Mouse (Mus musculus) hematopoietic stem cell, adult 5-6 weeks (primary cell): ENCODE measurements at regions not wholly inside any gene's neighbourhood (a gene's known extent, or its start where the extent isn't known, plus 50 kb on each side); places are given as distances from the start of the nearest gene placed in this dataset.
"Not testable (repeated sequence)": the region's sequence is repeated elsewhere in the genome, so short reads cannot be mapped to it uniquely, and the experiment has no call there.

Experiments
- ATAC-seq, 2 experiments: fragments of 125-278 bp in 1 of 2; replicated peaks in 1 of 2; 2 replicates each; pipeline ENCODE4 v1.8.0; 2016 to 2017; ENCODE audit warnings: inconsistent platforms in 2 of 2, mild to moderate bottlenecking in 2 of 2, moderate number of reproducible peaks in 2 of 2, low read depth in 1 of 2, moderate TSS enrichment in 1 of 2; ENCODE audit not compliant: low FRiP score in 2 of 2, poor library complexity in 2 of 2, severe bottlenecking in 2 of 2, insufficient read depth in 1 of 2, low TSS enrichment in 1 of 2

DNA sequence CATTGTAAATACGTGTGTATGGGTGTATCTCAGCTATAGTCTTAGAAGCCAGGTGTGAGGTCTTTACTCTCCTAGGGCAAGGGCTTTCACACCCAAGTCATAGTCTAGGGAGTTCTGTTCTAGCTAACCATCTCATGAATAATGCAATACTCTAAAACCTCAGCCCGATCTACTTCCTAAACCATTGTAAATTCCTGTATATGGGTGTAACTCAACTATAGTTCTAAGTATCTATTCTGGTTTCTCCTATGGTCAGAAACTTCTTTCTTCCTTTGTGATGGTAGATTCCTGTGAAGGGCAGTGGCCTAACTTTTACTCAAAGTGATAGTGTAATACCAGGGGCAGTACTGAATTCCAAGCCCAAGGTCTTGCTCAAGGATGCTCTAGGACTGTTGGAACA lies 58.7 kb upstream of the Srd5a3 start:
- not testable (repeated sequence) for ATAC-seq

DNA sequence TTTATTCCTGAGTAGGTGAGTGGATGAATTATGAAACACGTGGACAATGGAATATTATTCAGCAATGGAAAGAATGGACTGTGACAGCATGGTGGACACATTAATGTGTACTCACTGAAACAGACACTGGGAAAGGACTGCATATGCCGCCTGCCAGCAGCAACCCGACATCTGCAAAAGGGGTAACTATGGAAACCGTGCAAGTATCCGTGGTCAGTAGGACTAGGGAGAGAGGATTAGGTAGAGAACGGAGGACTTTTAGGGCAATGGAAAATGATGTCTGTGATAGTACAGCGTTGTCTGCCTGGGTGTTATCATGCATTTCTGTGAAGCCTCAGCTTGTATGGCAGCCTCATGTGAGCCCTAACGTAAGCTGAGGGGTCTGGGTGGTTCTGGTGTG lies 59.6 kb upstream of the Srd5a3 start:
- ATAC-seq: no peak

- peak in 1 of 2 experiments; percentile 32; a peak in 1 of 4 replicates for ATAC-seq
Measured at GRCm38 (mm10) chr5:76079204-76080025, 60.7 kb upstream of the Srd5a3 start.

DNA sequence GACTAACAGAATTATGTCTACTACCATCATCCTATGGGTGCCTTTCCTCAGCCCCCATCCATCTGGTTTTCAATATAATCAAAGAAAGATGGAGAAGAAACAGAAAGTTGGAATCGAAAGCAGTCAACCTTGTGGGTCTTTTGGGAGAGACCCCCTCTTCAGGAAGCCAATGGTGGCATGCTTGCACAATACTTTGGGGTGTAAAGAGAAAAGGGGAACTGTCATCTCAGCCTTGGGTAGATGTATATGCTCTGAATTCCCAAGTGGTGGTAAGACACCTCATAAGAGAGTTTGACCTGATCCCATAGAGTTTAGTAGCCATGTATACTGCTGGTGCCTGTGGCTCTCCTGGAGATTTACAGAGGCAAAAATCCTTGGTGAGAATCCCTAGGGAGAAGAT lies 61.6 kb upstream of the Srd5a3 start:
- no peak for ATAC-seq

DNA sequence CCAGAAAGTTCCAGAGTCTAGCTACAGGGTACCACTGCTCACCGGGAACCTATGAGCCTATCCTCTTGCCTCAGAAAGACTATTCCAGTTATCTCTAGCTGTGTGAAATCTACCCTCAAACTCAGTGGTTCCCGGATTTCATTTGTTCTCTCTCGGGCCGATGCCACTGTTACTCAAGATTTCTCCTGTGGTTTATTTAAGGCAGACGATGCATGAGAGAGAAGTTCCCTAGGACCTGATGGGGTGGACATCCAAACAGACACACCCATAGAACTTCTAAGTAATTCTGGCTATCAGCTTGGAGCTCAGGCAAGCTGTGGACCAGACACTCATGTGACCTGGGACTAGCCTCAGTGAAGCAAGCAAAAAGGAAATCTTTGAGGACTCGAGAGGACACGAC lies 63.8 kb upstream of the Srd5a3 start:
- ATAC-seq: no peak

DNA sequence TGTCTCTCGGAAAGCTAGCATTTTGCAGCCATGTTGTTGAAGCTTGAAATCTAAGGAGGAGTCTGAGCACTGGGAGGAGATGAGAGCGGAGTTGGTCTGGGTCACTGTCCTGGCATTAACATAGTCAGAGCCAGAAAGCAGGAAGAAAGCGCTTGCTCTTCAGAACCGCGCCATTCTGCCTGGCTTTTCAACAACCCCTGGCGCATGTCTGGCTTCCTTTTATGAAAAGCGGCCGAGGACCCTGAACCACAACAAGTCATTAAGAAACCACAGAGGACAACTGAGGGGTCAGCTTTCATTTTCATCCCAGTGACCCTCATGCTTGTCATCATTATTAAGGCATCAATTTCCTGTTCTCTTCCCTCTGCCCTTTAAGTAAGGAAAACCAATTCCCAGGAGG lies 64.7 kb upstream of the Srd5a3 start:
- no peak for ATAC-seq

DNA sequence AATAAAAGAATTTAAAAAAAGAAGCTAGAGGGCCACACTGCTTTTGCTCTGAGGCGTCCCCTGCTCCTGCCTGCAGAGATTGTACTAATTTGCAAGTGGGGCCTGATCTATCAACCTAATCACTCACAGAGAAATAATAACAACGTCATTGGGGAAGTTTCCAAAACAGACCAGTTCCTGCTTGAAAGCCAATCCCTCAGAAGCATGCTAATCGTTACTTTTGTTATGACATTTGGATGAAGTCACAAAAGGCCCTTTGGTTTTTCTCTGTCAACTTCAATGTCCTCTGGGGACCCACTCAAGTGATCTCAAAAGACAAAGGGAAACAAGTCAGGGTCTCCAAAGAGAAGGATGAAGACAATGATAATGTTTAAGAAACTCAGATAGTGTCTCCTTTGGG lies 72.2 kb upstream of the Srd5a3 start:
- ATAC-seq: no peak

DNA sequence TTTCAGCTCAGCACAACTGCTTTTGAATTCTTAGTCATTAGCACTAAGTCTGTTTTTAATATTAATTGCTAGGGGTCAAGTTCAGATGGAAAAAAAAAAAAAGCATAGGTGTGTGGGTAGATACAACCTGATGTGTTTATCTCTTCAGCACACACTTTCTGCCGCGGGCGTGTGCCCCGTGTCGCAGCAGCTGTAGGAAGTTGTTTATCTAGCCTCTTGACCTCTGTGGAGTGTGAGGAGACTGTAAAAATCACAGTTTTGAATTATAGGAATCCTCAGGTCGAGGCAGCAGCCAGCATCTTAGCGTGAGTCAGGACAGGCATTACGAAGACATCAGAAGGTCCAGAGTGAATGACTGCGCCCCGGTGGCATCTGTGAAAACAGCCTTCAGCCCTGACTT lies 72.8 kb upstream of the Srd5a3 start:
- ATAC-seq: 0 out of 4 replicates have a peak, but pooled peaks of 1 of the 2 experiments have one; percentile 17

DNA sequence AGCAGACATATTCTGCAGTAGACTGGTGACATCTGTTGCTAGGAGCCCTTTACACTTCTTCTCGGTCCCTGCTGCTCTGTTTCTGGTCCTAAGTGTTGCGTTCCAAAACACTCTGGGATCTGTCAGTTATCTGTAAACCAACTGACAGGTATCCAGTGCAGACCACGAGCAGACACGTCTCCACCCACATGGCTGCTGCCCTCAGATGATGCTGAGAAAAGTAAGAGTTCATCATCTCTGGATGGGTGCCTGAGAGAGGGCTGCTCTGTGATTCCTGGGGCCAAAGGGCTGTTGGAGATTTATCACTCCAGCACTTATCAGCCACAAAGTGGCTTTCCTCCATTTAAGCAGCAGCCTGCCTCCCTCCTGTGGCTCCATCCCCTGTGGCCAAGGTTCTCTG lies 74.3 kb upstream of the Srd5a3 start:
- ATAC-seq: no peak

DNA sequence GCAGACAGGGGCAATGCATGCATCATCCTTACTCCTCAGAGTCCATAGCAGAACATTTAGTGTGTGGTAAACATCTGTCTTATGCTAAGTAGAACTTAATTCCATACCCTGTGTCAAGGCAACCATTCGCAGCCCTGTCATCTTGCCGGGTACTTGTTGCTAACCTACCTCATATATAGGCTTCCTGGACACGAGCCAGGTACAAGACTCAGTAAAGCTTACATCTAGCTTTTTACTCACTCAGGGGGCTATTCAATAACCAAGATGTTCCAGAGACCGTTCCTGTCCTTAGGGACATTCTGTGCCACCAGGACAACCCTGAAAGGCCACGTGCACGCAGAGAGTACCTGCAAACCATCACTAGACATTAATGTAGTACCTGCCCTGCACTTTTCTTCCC lies 74.8 kb upstream of the Srd5a3 start:
- ATAC-seq: no peak

DNA sequence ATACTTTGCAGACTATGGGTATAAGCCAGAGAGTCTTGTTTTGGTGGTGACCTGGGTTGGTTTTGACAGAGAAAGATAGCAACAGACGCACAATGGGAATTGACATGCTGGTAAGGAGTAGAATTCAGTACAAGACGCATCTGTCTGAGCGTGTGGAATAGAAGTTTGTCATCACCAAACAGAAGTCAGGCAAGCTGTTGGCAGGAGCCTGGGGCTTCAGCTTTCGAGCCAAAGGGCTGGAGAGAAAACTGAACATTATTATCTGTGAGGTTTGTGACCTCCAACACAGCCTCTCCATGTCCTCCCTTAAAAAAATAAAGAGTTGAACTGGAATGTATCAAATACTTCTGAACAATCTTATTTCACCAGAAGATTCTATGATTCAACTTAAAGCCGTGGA lies 75.4 kb upstream of the Srd5a3 start:
- ATAC-seq: no peak

- no peak for ATAC-seq
Measured at GRCm38 (mm10) chr5:76063473-76063872, 76.6 kb upstream of the Srd5a3 start.

DNA sequence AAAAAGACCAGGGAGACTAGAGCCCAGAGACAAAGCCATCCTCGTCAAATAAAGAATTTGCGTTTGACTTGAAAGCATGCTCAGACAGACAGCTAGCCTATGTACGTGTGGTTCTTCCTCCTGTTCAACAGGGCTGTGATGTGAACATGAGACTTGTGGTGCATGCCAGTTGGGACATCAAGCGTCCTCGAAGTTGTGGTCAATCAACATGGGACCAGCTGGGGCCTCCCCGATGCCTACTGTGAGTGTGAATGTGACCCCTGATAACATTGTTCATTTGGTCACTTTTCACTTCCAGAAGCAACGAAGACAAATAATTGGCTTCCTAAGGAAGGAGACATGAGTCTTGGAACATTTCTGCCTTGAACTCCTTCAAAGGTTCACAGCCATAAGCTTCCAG lies 79.8 kb upstream of the Kdr start:
- no peak for ATAC-seq

DNA sequence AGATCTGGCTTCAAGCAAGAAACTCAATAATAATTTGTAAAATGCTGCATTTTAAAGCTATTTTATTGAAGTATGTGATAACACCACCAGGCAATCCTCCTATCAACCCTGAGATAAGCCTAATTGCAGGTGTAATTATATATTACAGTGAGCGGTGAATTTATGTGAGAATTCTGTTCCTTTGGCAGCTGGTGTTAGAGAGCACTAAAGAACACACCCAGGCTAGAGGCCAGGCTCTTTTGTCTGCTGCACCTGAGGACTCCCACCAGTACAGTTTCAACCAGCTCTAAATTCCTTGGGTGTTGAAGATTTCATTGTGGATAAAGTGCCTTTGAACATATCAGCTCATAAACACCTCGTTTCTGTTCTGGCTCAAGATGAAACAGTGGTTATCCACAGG lies 77.6 kb upstream of the Kdr start:
- no peak for ATAC-seq

DNA sequence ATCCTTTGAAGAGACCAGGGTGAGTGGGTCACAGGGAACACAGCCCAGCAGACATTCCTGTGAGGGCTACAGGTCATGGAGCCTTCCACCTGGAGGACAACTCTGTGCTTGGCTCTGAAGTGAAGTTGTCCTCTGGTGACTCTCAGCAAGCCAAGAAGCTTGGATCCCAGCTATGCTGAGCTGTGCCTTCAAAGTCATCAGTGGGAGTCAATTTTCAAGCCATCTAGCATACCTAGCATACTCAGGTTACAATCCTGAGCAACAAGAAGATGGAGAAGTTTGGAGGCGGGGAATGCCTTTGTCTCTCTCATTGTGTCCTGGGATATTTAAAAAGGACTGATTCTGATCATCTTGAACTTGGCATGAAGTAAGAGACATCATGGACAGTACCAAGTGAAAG lies 74.5 kb upstream of the Kdr start:
- ATAC-seq: no peak

GRCm38 (mm10) chr5:76051658-76052057 lies 73.4 kb upstream of the Kdr start:
- no peak for ATAC-seq

GRCm38 (mm10) chr5:76048103-76048874 lies 70.0 kb upstream of the Kdr start:
- ATAC-seq: peak; percentile 66 to 89
